Mouse (Mus musculus): ENCODE results near the gene Vmn2r53. TPM values are rescaled to one million over a fixed set of nuclear protein-coding genes. Genes with fewer than 3 reads are reported as not detected.

Vmn2r53 gene
- 0.06 TPM in 1 of 2 replicates, not detected in the other for total RNA-seq (2023)

GRCm38 (mm10) chr7:12608688-12609087 is at the start of gene Vmn2r53:
Gene Vmn2r53, minus strand, starts transcription at chr7:12608788.

DNA sequence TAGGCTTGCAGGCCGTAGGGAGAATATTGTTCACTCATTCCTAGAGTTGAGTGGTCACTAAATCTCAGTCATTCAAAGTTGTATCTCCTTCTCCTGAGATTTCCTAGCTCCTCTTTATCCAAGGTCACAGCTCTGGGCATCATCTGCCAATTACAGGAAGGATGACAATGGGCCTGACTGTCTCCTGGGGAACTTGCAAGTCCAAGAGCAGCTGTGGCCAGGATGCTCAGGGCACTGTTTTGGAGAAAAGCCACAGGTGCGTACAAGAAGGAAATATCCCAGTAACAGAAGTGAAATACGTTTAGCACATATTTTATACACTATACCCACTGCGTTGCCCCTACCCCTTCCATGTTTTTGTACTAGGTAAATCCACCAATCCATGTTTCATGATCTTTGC is 31.6 kb upstream of the Vmn2r53 start, which contains the start of gene Vmn2r54:
Gene Vmn2r54, minus strand, starts transcription at position 101 of the 400 bp plus-strand sequence.

Other genes with a start within 250 kb of the Vmn2r53 start
- not detected in 2 replicates for gene Vmn1r84, start 239.5 kb downstream of the Vmn2r53 start, total RNA-seq (2023)
- not detected in 2 replicates for gene Zfp551, start 186.0 kb downstream of the Vmn2r53 start, total RNA-seq (2023)
- 2.2 and 2.3 TPM in 2 replicates for gene Zfp606, start 130.5 kb downstream of the Vmn2r53 start, total RNA-seq (2023)
- not detected in 2 replicates for gene 2900092C05Rik, start 96.3 kb downstream of the Vmn2r53 start, total RNA-seq (2023)
- not detected in 2 replicates for gene Vmn2r54, start 31.5 kb upstream of the Vmn2r53 start, total RNA-seq (2023)
- not detected in 2 replicates for gene Vmn2r55, start 76.2 kb upstream of the Vmn2r53 start, total RNA-seq (2023)
- not detected in 2 replicates for gene Vmn2r56, start 126.2 kb upstream of the Vmn2r53 start, total RNA-seq (2023)
- gene Zscan18, start 194.8 kb upstream of the Vmn2r53 start, total RNA-seq (2023), result 3.3 and 4.4 TPM in 2 replicates
- gene Zfp329, start 210.1 kb upstream of the Vmn2r53 start, total RNA-seq (2023), result 1.8 and 2.1 TPM in 2 replicates
- gene Zfp110, start 226.0 kb upstream of the Vmn2r53 start, total RNA-seq (2023), result 32.5 and 41.6 TPM in 2 replicates